Mouse (Mus musculus) kidney, adult 2 months (tissue): Measurements from ENCODE around the gene Efr3b. TPM values are rescaled to one million over a fixed set of nuclear protein-coding genes. Genes with fewer than 3 reads are reported as not detected.
"Not testable (repeated sequence)": the region's sequence is repeated elsewhere in the genome, so short reads cannot be mapped to it uniquely, and the experiment has no call there.

Experiments used
- DNase-seq: peaks from one replicate; pipeline ENCODE4 v3.0.0; 2021
- H3K27ac ChIP-seq: fragments of 200-500 bp; 2 replicates; pipeline ENCODE4 v1.5.1; 2012; ENCODE audit warnings: low read depth, low read length, control low read depth, inconsistent platforms; ENCODE audit not compliant: insufficient read depth
- H3K27me3 ChIP-seq: fragments of 200-500 bp; replicated peaks from 2 replicates; pipeline ENCODE4 v1.6.1; 2012; ENCODE audit warnings: mild to moderate bottlenecking, moderate library complexity, low read length, inconsistent platforms; ENCODE audit not compliant: control insufficient read depth, insufficient read depth
- H3K36me3 ChIP-seq: fragments of 200-500 bp; 2 replicates; pipeline ENCODE4 v1.6.1; 2012; ENCODE audit warnings: mild to moderate bottlenecking, moderate library complexity, low read length, inconsistent platforms; ENCODE audit not compliant: control insufficient read depth, insufficient read depth
- H3K4me1 ChIP-seq: fragments of 200-500 bp; 2 replicates; pipeline ENCODE4 v1.6.1; 2011; ENCODE audit warnings: low read length; ENCODE audit not compliant: control insufficient read depth, insufficient read depth
- H3K4me3 ChIP-seq: fragments of 200-500 bp; 2 replicates; pipeline ENCODE4 v1.5.1; 2011; ENCODE audit warnings: mild to moderate bottlenecking, low read depth, low read length, control low read depth; ENCODE audit not compliant: insufficient read depth
- CTCF ChIP-seq: fragments of 200-500 bp; conservative IDR thresholded peaks from 2 replicates; pipeline ENCODE4 v1.5.1; 2011; ENCODE audit warnings: low read depth, mild to moderate bottlenecking, control low read depth, low read length, moderate library complexity, mixed read lengths; ENCODE audit not compliant: insufficient read depth, insufficient read length
- POLR2A ChIP-seq: fragments of 200-500 bp; IDR thresholded peaks from one replicate; pipeline ENCODE4 v1.6.1; 2011; ENCODE audit warnings: low read depth, low read length, control low read depth
- WGBS: fragments of 180-500 bp; shearing (Covaris S2); methylation state at CpG from one replicate; pipeline ENCODE4 v1.1.7; 2018; 5-methylcytosine and 5-hydroxymethylcytosine counted together
- polyA plus RNA-seq: library from polyadenylated mRNA; depleted of rRNA; stranded (reverse); fragments of >200 nt; gene quantifications from 2 replicates; pipeline ENCODE4 v1.2.3, GENCODE M21; 2012

Gene Efr3b
- polyA plus RNA-seq, 1 experiment: 2.1 TPM

GRCm38 (mm10) chr12:3983736-3984135 lies 55.0 kb downstream of the Efr3b start:
- 6% methylated on average over 1 of the region's 1 CpGs for WGBS
- DNase-seq: peak; percentile 73
- H3K4me1 ChIP-seq: no peaks in the 10 kb centered on the region
- no peak overlapping the region for H3K4me3 ChIP-seq
- no peaks in the 10 kb centered on the region for H3K36me3 ChIP-seq
- TF ChIP-seq POLR2A: no peak
- TF ChIP-seq CTCF: peak; percentile 28; the same call in 1 of the 2 replicates
- H3K27ac ChIP-seq: no peak overlapping the region
- H3K27me3 ChIP-seq: no peaks in the 10 kb centered on the region

DNA sequence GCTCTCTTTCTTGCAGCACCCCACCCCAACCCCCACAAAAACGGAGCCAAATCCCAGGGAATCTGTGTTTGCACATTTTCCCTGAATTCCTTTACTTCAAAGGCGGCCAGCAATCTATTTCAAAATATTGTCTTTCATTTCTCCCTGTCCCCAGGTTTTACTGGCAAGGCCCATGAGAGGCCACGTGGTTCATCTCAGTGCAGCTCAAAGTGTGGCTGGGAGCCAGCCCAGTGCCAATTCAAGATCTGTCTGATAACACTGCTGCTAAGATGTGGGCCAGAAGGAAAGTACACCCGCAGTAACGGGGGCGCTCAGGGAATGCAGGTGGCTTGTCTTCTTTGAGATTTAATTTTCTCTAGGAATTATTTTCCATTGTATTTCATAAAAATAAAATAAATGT lies 56.5 kb downstream of the Efr3b start:
- Histone ChIP-seq H3K27ac (no peak overlapping the region), H3K4me3 (no peak overlapping the region), H3K36me3 (no peaks in the 10 kb centered on the region), H3K27me3 (no peaks in the 10 kb centered on the region), H3K4me1 (no peaks in the 10 kb centered on the region)
- TF ChIP-seq CTCF (no peak), POLR2A (no peak)
- DNase-seq: peak; percentile 65
- 31% methylated on average over 6 of the region's 6 CpGs for WGBS

- H3K4me1 ChIP-seq: no peaks in the 10 kb centered on the region
- WGBS: 1% methylated on average over 41 of the region's 41 CpGs
- no peak overlapping the region for H3K27ac ChIP-seq
Observed at GRCm38 (mm10) chr12:3981350-3982131, 57.2 kb downstream of the Efr3b start.

GRCm38 (mm10) chr12:3980991-3981349 lies 57.7 kb downstream of the Efr3b start:
- no peaks in the 10 kb centered on the region for H3K36me3 ChIP-seq
- no peaks in the 10 kb centered on the region for H3K4me1 ChIP-seq
- peak overlapping the region; percentile 71; the same call in 1 of the 2 replicates for H3K4me3 ChIP-seq
- WGBS: 85% methylated on average over 1 of the region's 1 CpGs
- no peak for DNase-seq
- H3K27ac ChIP-seq: no peak overlapping the region
- H3K27me3 ChIP-seq: no peaks in the 10 kb centered on the region
- TF ChIP-seq CTCF (no peak), POLR2A (no peak)

More at GRCm38 (mm10) chr12:3981350-3982131, 57.2 kb downstream of the Efr3b start:
- TF ChIP-seq POLR2A (no peak), CTCF (no peak)
- DNase-seq: peak; percentile 89
- Histone ChIP-seq H3K4me3 (peak overlapping the region; percentile 71), H3K36me3 (no peaks in the 10 kb centered on the region), H3K27me3 (no peaks in the 10 kb centered on the region)

DNA sequence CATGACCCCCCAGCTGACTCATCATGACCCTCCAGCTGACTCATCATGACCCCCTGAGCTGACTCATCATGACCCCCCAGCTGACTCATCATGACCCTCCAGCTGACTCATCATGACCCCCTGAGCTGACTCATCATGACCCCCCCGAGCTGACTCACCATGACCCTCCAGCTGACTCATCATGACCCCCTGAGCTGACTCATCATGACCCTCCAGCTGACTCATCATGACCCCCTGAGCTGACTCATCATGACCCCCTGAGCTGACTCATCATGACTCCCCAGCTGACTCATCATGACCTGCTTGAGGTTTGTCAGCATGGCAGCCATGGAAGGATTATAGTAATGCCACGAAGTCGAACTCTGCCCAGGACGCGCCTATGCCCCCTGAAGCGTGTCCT lies 65.5 kb downstream of the Efr3b start:
- WGBS: 95% methylated on average over 6 of the region's 6 CpGs
- not testable (repeated sequence) for H3K27ac ChIP-seq, H3K36me3 ChIP-seq, H3K27me3 ChIP-seq, H3K4me3 ChIP-seq, H3K4me1 ChIP-seq, DNase-seq

GRCm38 (mm10) chr12:3968380-3968779 lies 70.3 kb downstream of the Efr3b start:
- DNase-seq: no peak
- H3K4me1 ChIP-seq: no peaks in the 10 kb centered on the region
- H3K27me3 ChIP-seq: no peaks in the 10 kb centered on the region
- WGBS: 71% methylated on average over 9 of the region's 9 CpGs
- H3K4me3 ChIP-seq: no peak overlapping the region
- no peak overlapping the region for H3K27ac ChIP-seq
- H3K36me3 ChIP-seq: no peaks in the 10 kb centered on the region
- no peak for TF ChIP-seq CTCF
- no peak for TF ChIP-seq POLR2A

- 96% methylated on average over 4 of the region's 4 CpGs for WGBS
- Histone ChIP-seq H3K4me3 (no peak overlapping the region), H3K36me3 (no peaks in the 10 kb centered on the region), H3K27me3 (no peaks in the 10 kb centered on the region), H3K27ac (no peak overlapping the region), H3K4me1 (no peaks in the 10 kb centered on the region)
- TF ChIP-seq CTCF (no peak), POLR2A (no peak)
- no peak for DNase-seq
Observed at GRCm38 (mm10) chr12:3967196-3967595, 71.5 kb downstream of the Efr3b start.
